Comparison of ENCODE assay signal across 15 mouse cellular contexts in the genomic region with DNA sequence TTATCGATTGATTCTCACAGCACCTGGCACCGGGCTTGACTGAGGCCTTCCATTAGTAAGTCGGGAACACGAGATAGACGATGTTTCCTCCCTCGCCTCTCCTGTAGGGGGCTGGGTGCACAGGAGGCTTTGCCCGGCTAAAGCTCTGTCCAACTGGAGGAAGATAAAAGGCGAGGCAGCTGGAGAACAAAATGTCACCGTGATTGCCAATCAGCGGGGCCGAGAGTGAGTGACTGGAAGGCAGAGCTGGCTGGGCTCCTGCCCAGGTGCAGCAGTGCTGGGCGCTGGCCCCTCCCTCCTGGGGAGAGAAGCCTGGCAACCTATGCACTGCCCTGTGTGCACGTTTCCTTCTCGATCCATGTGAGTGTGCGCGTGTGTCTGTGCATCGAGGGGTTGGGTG. TPM values are rescaled to one million over a fixed set of nuclear protein-coding genes. Genes with fewer than 3 reads are reported as not detected.
DNase-seq lines count a peak whose midpoint lies in the region; ATAC-seq lines count a peak whose summit lies in the region.
"Had no signal": no experiment of that assay in that cellular context is flagged by ENCODE, and none has a peak within 500 bp of the region (broad histone marks: within the 10 kb centered on the region; RNA-seq: fewer than 3 reads in every experiment).

No protein-coding gene starts in this region.

- no peak overlapping the region for H3K4me2 ChIP-seq in hindbrain, embryonic 12.5 days (replicated peaks)
- H3K4me2 ChIP-seq in hindbrain, embryonic 11.5 days (replicated peaks; ENCODE audit: low read depth, low read length), result no peak overlapping the region
- H3K4me2 ChIP-seq in midbrain, embryonic 14.5 days (ENCODE audit: low read length), result no peak overlapping the region
- no peak overlapping the region for H3K4me2 ChIP-seq in stomach, embryonic 16.5 days (ENCODE audit: low read depth, low read length)

- DNase-seq in adrenal gland, postnatal 10 days, result peak; percentile 16
- no peak for DNase-seq in adrenal gland, adult 8-10 months
- DNase-seq in hindbrain, embryonic 11.5 days (ENCODE audit: low spot score), result no peak
- peak; percentile 50 for DNase-seq in midbrain, embryonic 14.5 days
- no peak for DNase-seq in midbrain, embryonic 10.5 days (ENCODE audit: low spot score)
- no peak for DNase-seq in layer of hippocampus, postnatal 14 days (ENCODE audit: low spot score in 2 of 2)
- DNase-seq: cerebellum, adult 11-12 months; kidney, postnatal 36 days; thymus, postnatal 25 days had no signal

- peaks cover 14% of the 10 kb centered on the region for H3K27me3 ChIP-seq in hindbrain, embryonic 12.5 days
- no peaks in the 10 kb centered on the region for H3K27me3 ChIP-seq in hindbrain, embryonic 11.5 days (ENCODE audit: control insufficient read depth, insufficient read depth, low read length)
- no peaks in the 10 kb centered on the region for H3K27me3 ChIP-seq in midbrain, embryonic 14.5 days (ENCODE audit: control insufficient read depth, insufficient read depth, low read length)
- no peaks in the 10 kb centered on the region for H3K27me3 ChIP-seq in midbrain, embryonic 10.5 days (ENCODE audit: low read depth, poor library complexity, severe bottlenecking)
- H3K27me3 ChIP-seq in stomach, embryonic 16.5 days (ENCODE audit: control insufficient read depth, insufficient read depth, low read length), result no peaks in the 10 kb centered on the region

- WGBS in hindbrain, embryonic 12.5 days, result 49% methylated on average over 17 of the region's 17 CpGs
- WGBS in hindbrain, embryonic 11.5 days, result 52% methylated on average over 17 of the region's 17 CpGs
- 48% methylated on average over 17 of the region's 17 CpGs for WGBS in midbrain, embryonic 14.5 days
- 49% methylated on average over 17 of the region's 17 CpGs for WGBS in midbrain, embryonic 10.5 days
- 36% methylated on average over 17 of the region's 17 CpGs for WGBS in stomach, embryonic 16.5 days

- no peaks in the 10 kb centered on the region for H3K9me3 ChIP-seq in hindbrain, embryonic 12.5 days (replicated peaks)
- no peaks in the 10 kb centered on the region for H3K9me3 ChIP-seq in hindbrain, embryonic 11.5 days (ENCODE audit: control insufficient read depth, low read length)
- no peaks in the 10 kb centered on the region for H3K9me3 ChIP-seq in midbrain, embryonic 14.5 days (ENCODE audit: control insufficient read depth, low read length)
- no peaks in the 10 kb centered on the region for H3K9me3 ChIP-seq in midbrain, embryonic 10.5 days (replicated peaks)
- H3K9me3 ChIP-seq in stomach, embryonic 16.5 days (replicated peaks; ENCODE audit: control insufficient read depth, low read length), result no peaks in the 10 kb centered on the region

- no peak overlapping the region for H3K9ac ChIP-seq in hindbrain, embryonic 12.5 days
- no peak overlapping the region for H3K9ac ChIP-seq in hindbrain, embryonic 11.5 days (ENCODE audit: low read depth, low read length)
- no peak overlapping the region for H3K9ac ChIP-seq in midbrain, embryonic 14.5 days (replicated peaks; ENCODE audit: low read length)
- H3K9ac ChIP-seq in stomach, embryonic 16.5 days (ENCODE audit: low read length), result no peak overlapping the region
- H3K9ac ChIP-seq: liver, embryonic 14.5 days had no signal

- no peaks in the 10 kb centered on the region for H3K36me3 ChIP-seq in hindbrain, embryonic 12.5 days
- no peaks in the 10 kb centered on the region for H3K36me3 ChIP-seq in hindbrain, embryonic 11.5 days (ENCODE audit: control insufficient read depth, insufficient read depth, low read length)
- no peaks in the 10 kb centered on the region for H3K36me3 ChIP-seq in midbrain, embryonic 14.5 days (ENCODE audit: control insufficient read depth, insufficient read depth, low read length)
- no peaks in the 10 kb centered on the region for H3K36me3 ChIP-seq in midbrain, embryonic 10.5 days
- H3K36me3 ChIP-seq in stomach, embryonic 16.5 days (ENCODE audit: control insufficient read depth, insufficient read depth, low read length), result no peaks in the 10 kb centered on the region

- H3K27ac ChIP-seq in hindbrain, embryonic 12.5 days, result no peak overlapping the region
- no peak overlapping the region for H3K27ac ChIP-seq in hindbrain, embryonic 11.5 days (ENCODE audit: low read depth, low read length)
- H3K27ac ChIP-seq in midbrain, embryonic 14.5 days (replicated peaks; ENCODE audit: low read depth, low read length), result no peak overlapping the region
- H3K27ac ChIP-seq in midbrain, embryonic 10.5 days (replicated peaks), result no peak overlapping the region
- H3K27ac ChIP-seq in stomach, embryonic 16.5 days (ENCODE audit: low read length), result no peak overlapping the region
- H3K27ac ChIP-seq: liver, embryonic 14.5 days had no signal

- peaks cover 5% of the 10 kb centered on the region; the same call in 1 of the 2 replicates for H3K4me1 ChIP-seq in hindbrain, embryonic 12.5 days
- H3K4me1 ChIP-seq in hindbrain, embryonic 11.5 days (replicated peaks; ENCODE audit: control insufficient read depth, insufficient read depth, low read length), result no peaks in the 10 kb centered on the region; the same call in 1 of the 2 replicates
- H3K4me1 ChIP-seq in midbrain, embryonic 14.5 days (ENCODE audit: control insufficient read depth, insufficient read depth, low read length), result no peaks in the 10 kb centered on the region
- H3K4me1 ChIP-seq in midbrain, embryonic 10.5 days, result peaks cover 9% of the 10 kb centered on the region; the same call in 1 of the 2 replicates
- 0 out of 2 replicates have a peak, but pooled peaks cover 6% of the 10 kb centered on the region for H3K4me1 ChIP-seq in stomach, embryonic 16.5 days (ENCODE audit: control insufficient read depth, insufficient read depth, low read length)

- 0 out of 2 replicates have a peak, but pooled peaks have one; percentile 19 for ATAC-seq in hindbrain, embryonic 12.5 days (ENCODE audit: low FRiP score)
- no peak for ATAC-seq in hindbrain, embryonic 11.5 days (ENCODE audit: low FRiP score)
- no peak for ATAC-seq in midbrain, embryonic 14.5 days (ENCODE audit: low FRiP score, low TSS enrichment)
- peak; percentile 63 for ATAC-seq in stomach, embryonic 16.5 days (ENCODE audit: insufficient read depth, low FRiP score)
- ATAC-seq: activated CD4-positive, CD25-positive, alpha-beta regulatory T cell, adult 4 months; hindbrain, embryonic 16.5 days had no signal

- H3K4me3 ChIP-seq in hindbrain, embryonic 12.5 days, result no peak overlapping the region
- H3K4me3 ChIP-seq in hindbrain, embryonic 11.5 days (ENCODE audit: low read depth, low read length), result no peak overlapping the region
- no peak overlapping the region for H3K4me3 ChIP-seq in midbrain, embryonic 14.5 days (replicated peaks; ENCODE audit: low read depth, low read length)
- H3K4me3 ChIP-seq in midbrain, embryonic 10.5 days, result no peak overlapping the region
- no peak overlapping the region for H3K4me3 ChIP-seq in stomach, embryonic 16.5 days (replicated peaks; ENCODE audit: low read length)

RNA-seq across cellular contexts. Expression of a gene that starts 10.5 kb away (rescaled TPM):
- total RNA-seq in adrenal gland, postnatal 10 days (2021), result under 1 TPM; 0.84 to 0.97 TPM
- 1 to 10 TPM; 1.0 to 2.7 (median 2.3) TPM for total RNA-seq in adrenal gland, adult 8-10 months (2022)
- polyA plus RNA-seq in hindbrain, embryonic 12.5 days (2016; fragmentation: Nextera tagmentation; extraction: Ambion mirVana), result 0.50 and 0.64 TPM in 2 replicates
- polyA plus RNA-seq in hindbrain, embryonic 11.5 days (2014; fragmentation: Nextera tagmentation; extraction: Ambion mirVana), result 0.08 and 0.35 TPM in 2 replicates
- polyA plus RNA-seq in midbrain, embryonic 14.5 days (2014; fragmentation: Nextera tagmentation; extraction: Ambion mirVana), result 0.57 and 0.80 TPM in 2 replicates
- 0.04 and 0.15 TPM in 2 replicates for polyA plus RNA-seq in midbrain, embryonic 10.5 days (2016; fragmentation: Nextera tagmentation; extraction: Ambion mirVana)
- 0.07 and 0.19 TPM in 2 replicates for polyA plus RNA-seq in stomach, embryonic 16.5 days (2015; fragmentation: Nextera tagmentation; extraction: Ambion mirVana)
- total RNA-seq in layer of hippocampus, postnatal 14 days (2021), result 1 to 10 TPM; 3.7 to 4.2 TPM
- total RNA-seq: megakaryocyte progenitor cell, adult 5-6 weeks had no signal
- polyA plus RNA-seq: activated CD4-positive, CD25-positive, alpha-beta regulatory T cell, adult 4 months had no signal

Comparison
In these comparisons a context has a peak if more than half of its experiments do, and no peak if none do; other contexts are left out.
1. DNase-seq: peak in adrenal gland, postnatal 10 days (single experiment) and midbrain, embryonic 14.5 days (single experiment); none in adrenal gland, adult 8-10 months (single experiment), hindbrain, embryonic 11.5 days (single experiment), midbrain, embryonic 10.5 days (single experiment) and layer of hippocampus, postnatal 14 days (0 of 2).
2. ATAC-seq: peak in hindbrain, embryonic 12.5 days (single experiment) and stomach, embryonic 16.5 days (single experiment); none in hindbrain, embryonic 11.5 days (single experiment) and midbrain, embryonic 14.5 days (single experiment).